Mouse (Mus musculus) hematopoietic stem cell, adult 5-6 weeks (primary cell): Measurements from ENCODE around the gene Lgi2. TPM values are rescaled to one million over a fixed set of nuclear protein-coding genes. Genes with fewer than 3 reads are reported as not detected.

Source experiments
- ATAC-seq, 2 experiments: fragments of 125-278 bp in 1 of 2; replicated peaks in 1 of 2; 2 replicates each; pipeline ENCODE4 v1.8.0; 2016 to 2017; ENCODE audit warnings: inconsistent platforms in 2 of 2, mild to moderate bottlenecking in 2 of 2, moderate number of reproducible peaks in 2 of 2, low read depth in 1 of 2, moderate TSS enrichment in 1 of 2; ENCODE audit not compliant: low FRiP score in 2 of 2, poor library complexity in 2 of 2, severe bottlenecking in 2 of 2, insufficient read depth in 1 of 2, low TSS enrichment in 1 of 2
- total RNA-seq: library from RNA; stranded (forward); fragments of 172-1452, 232-1000 nt; gene quantifications from 2 replicates; pipeline ENCODE4 v1.2.3, GENCODE M21; 2017

Lgi2 gene
- total RNA-seq, 1 experiment from 2014 or later, result not detected

GRCm38 (mm10) chr5:52550613-52551317 lies 15.5 kb downstream of the Lgi2 start:
- no peak for ATAC-seq

- no peak; a peak in 1 of 4 replicates for ATAC-seq
These were observed 19.3 kb downstream of the Lgi2 start for GRCm38 (mm10) chr5:52546950-52547349.

GRCm38 (mm10) chr5:52543770-52544169 lies 22.5 kb downstream of the Lgi2 start:
- ATAC-seq, result no peak

GRCm38 (mm10) chr5:52540186-52540585 lies 26.1 kb downstream of the Lgi2 start:
- no peak for ATAC-seq

- no peak for ATAC-seq
These were observed 26.8 kb downstream of the Lgi2 start for GRCm38 (mm10) chr5:52539483-52539882.

GRCm38 (mm10) chr5:52537024-52537423 lies 29.2 kb downstream of the Lgi2 start:
- ATAC-seq, result no peak

- no peak for ATAC-seq
These were observed 31.3 kb downstream of the Lgi2 start for GRCm38 (mm10) chr5:52534798-52535590.

GRCm38 (mm10) chr5:52533705-52534104 lies 32.6 kb downstream of the Lgi2 start:
- no peak for ATAC-seq

GRCm38 (mm10) chr5:52528545-52528944 lies 37.7 kb downstream of the Lgi2 start:
- peak; percentile 67 to 81 for ATAC-seq

GRCm38 (mm10) chr5:52526324-52526986 lies 39.8 kb downstream of the Lgi2 start:
- no peak for ATAC-seq

- no peak for ATAC-seq
These were observed 42.1 kb downstream of the Lgi2 start for GRCm38 (mm10) chr5:52524207-52524606.

GRCm38 (mm10) chr5:52519921-52520320 lies 46.3 kb downstream of the Lgi2 start:
- ATAC-seq, result no peak

GRCm38 (mm10) chr5:52516072-52516476 lies 50.2 kb downstream of the Lgi2 start:
- ATAC-seq, result peak in 1 of 2 experiments; percentile 27; a peak in 1 of 4 replicates

- peak; percentile 76 to 80 for ATAC-seq
These were observed 50.8 kb downstream of the Lgi2 start for GRCm38 (mm10) chr5:52515246-52516021.

- ATAC-seq, result no peak
These were observed 55.2 kb downstream of the Lgi2 start for GRCm38 (mm10) chr5:52511089-52511488.

GRCm38 (mm10) chr5:52509416-52509815 lies 56.8 kb downstream of the Lgi2 start:
- ATAC-seq, result no peak

GRCm38 (mm10) chr5:52504666-52505065 lies 61.6 kb downstream of the Lgi2 start:
- no peak for ATAC-seq
